Mouse (Mus musculus) MEL (cell line): ENCODE measurements around the gene Tril. TPM values are rescaled to one million over a fixed set of nuclear protein-coding genes. Genes with fewer than 3 reads are reported as not detected.

Experiments
- DNase-seq: peaks from one replicate; pipeline ENCODE4 v3.0.0; 2011; ENCODE audit warnings: low read depth, low spot score
- H3K27ac ChIP-seq: 2 replicates; pipeline ENCODE4 v1.5.1; 2012; ENCODE audit warnings: low read depth, mild to moderate bottlenecking, control low read depth, low read length, moderate library complexity; ENCODE audit not compliant: control insufficient read depth
- H3K27me3 ChIP-seq, 2 experiments: fragments of 150-350 bp in 1 of 2; sonication (generic) in 1 of 2; 2 replicates each; pipeline ENCODE4 v1.6.1; 2012; ENCODE audit warnings: low read length in 2 of 2, mild to moderate bottlenecking in 2 of 2, improper control_type of control experiment in 1 of 2, moderate library complexity in 1 of 2; ENCODE audit not compliant: insufficient read depth in 2 of 2, control insufficient read depth in 1 of 2
- H3K36me3 ChIP-seq, 2 experiments: 2 replicates each; pipeline ENCODE4 v1.6.1; 2012 to 2014; ENCODE audit warnings: low read length in 2 of 2, improper control_type of control experiment in 1 of 2, inconsistent platforms in 1 of 2, mild to moderate bottlenecking in 1 of 2; ENCODE audit not compliant: insufficient read depth in 2 of 2, control insufficient read depth in 1 of 2
- H3K4me1 ChIP-seq, 2 experiments: fragments of 150-350 bp in 1 of 2; sonication (generic) in 1 of 2; 2 replicates each; pipeline ENCODE4 v1.6.1; 2012; ENCODE audit warnings: low read length in 2 of 2, improper control_type of control experiment in 1 of 2, mild to moderate bottlenecking in 1 of 2; ENCODE audit not compliant: insufficient read depth in 2 of 2, control insufficient read depth in 1 of 2
- H3K4me3 ChIP-seq, 2 experiments: fragments of 150-350 bp in 1 of 2; sonication (generic) in 1 of 2; 2 replicates each; pipeline ENCODE4 v1.5.1; 2012; ENCODE audit warnings: low read depth in 2 of 2, low read length in 2 of 2, mild to moderate bottlenecking in 2 of 2, moderate library complexity in 2 of 2, control low read depth in 1 of 2, improper control_type of control experiment in 1 of 2; ENCODE audit not compliant: control insufficient read depth in 1 of 2, insufficient read depth in 1 of 2
- H3K79me2 ChIP-seq: 2 replicates; pipeline ENCODE4 v1.6.1; 2012; ENCODE audit warnings: mild to moderate bottlenecking, low read length, moderate library complexity; ENCODE audit not compliant: control insufficient read depth, poor library complexity, insufficient read depth
- H3K9ac ChIP-seq: 2 replicates; pipeline ENCODE4 v1.6.1; 2012; ENCODE audit warnings: low read depth, mild to moderate bottlenecking, control low read depth, low read length, moderate library complexity; ENCODE audit not compliant: control insufficient read depth, poor library complexity, severe bottlenecking
- H3K9me3 ChIP-seq: fragments of 150-350 bp; sonication (generic); replicated peaks from 2 replicates; pipeline ENCODE4 v1.6.1; 2012; ENCODE audit warnings: mild to moderate bottlenecking, low read length, improper control_type of control experiment, moderate library complexity; ENCODE audit not compliant: insufficient read depth
- CHD1 ChIP-seq: IDR thresholded peaks from 2 replicates; pipeline ENCODE4 v1.6.1; 2012; ENCODE audit warnings: low read depth, mild to moderate bottlenecking, inconsistent platforms, low read length, improper control_type of control experiment
- CHD2 ChIP-seq: IDR thresholded peaks from 2 replicates; pipeline ENCODE4 v1.6.1; 2011; ENCODE audit warnings: low read length, improper control_type of control experiment
- CTCF ChIP-seq, 3 experiments: IDR thresholded peaks in 2 of 3; conservative IDR thresholded peaks in 1 of 3; 2 replicates each; pipeline ENCODE4 v1.5.1; 2011 to 2012; ENCODE audit warnings: low read length in 3 of 3, low read depth in 2 of 3, mild to moderate bottlenecking in 2 of 3, improper control_type of control experiment in 1 of 3, inconsistent platforms in 1 of 3, mixed read lengths in 1 of 3, moderate library complexity in 1 of 3; ENCODE audit not compliant: control insufficient read depth in 1 of 3, insufficient read depth in 1 of 3, poor library complexity in 1 of 3, severe bottlenecking in 1 of 3
- E2F4 ChIP-seq: IDR thresholded peaks from 2 replicates; pipeline ENCODE4 v1.6.1; 2011; ENCODE audit warnings: low read depth, low read length, improper control_type of control experiment, borderline replicate concordance
- ETS1 ChIP-seq: IDR thresholded peaks from 2 replicates; pipeline ENCODE4 v1.6.1; 2012; ENCODE audit warnings: low read depth, mild to moderate bottlenecking, inconsistent platforms, low read length, improper control_type of control experiment, moderate library complexity
- HCFC1 ChIP-seq: IDR thresholded peaks from 2 replicates; pipeline ENCODE4 v1.6.1; 2012; ENCODE audit warnings: low read depth, mild to moderate bottlenecking, inconsistent platforms, low read length, improper control_type of control experiment, moderate library complexity
- JUND ChIP-seq: IDR thresholded peaks from 2 replicates; pipeline ENCODE4 v1.6.1; 2011; ENCODE audit warnings: low read depth, mild to moderate bottlenecking, improper control_type of control experiment, low read length
- MXI1 ChIP-seq: IDR thresholded peaks from 2 replicates; pipeline ENCODE4 v1.6.1; 2011; ENCODE audit warnings: mild to moderate bottlenecking, low read depth, low read length, improper control_type of control experiment
- MYB ChIP-seq: IDR thresholded peaks from 2 replicates; pipeline ENCODE4 v1.6.1; 2011; ENCODE audit warnings: mild to moderate bottlenecking, low read depth, low read length, improper control_type of control experiment
- MYC ChIP-seq: IDR thresholded peaks from 2 replicates; pipeline ENCODE4 v1.6.1; 2011; ENCODE audit warnings: low read depth, mild to moderate bottlenecking, low read length, improper control_type of control experiment, moderate library complexity
- NELFE ChIP-seq: IDR thresholded peaks from 2 replicates; pipeline ENCODE4 v1.6.1; 2011; ENCODE audit warnings: low read depth, low read length, improper control_type of control experiment
- POLR2AphosphoS2 ChIP-seq: IDR thresholded peaks from 2 replicates; pipeline ENCODE4 v1.6.1; 2011; ENCODE audit warnings: low read length, improper control_type of control experiment
- POLR2AphosphoS5 ChIP-seq: IDR thresholded peaks from 2 replicates; pipeline ENCODE4 v1.6.1; 2012; ENCODE audit warnings: low read depth, borderline replicate concordance, mild to moderate bottlenecking, inconsistent platforms, low read length, moderate library complexity, mixed read lengths
- RAD21 ChIP-seq: IDR thresholded peaks from 2 replicates; pipeline ENCODE4 v1.6.1; 2011; ENCODE audit warnings: mild to moderate bottlenecking, low read depth, low read length, improper control_type of control experiment
- RCOR1 ChIP-seq: IDR thresholded peaks from 2 replicates; pipeline ENCODE4 v1.6.1; 2012; ENCODE audit warnings: low read depth, mild to moderate bottlenecking, inconsistent platforms, low read length, improper control_type of control experiment
- TAL1 ChIP-seq: IDR thresholded peaks from 2 replicates; pipeline ENCODE4 v1.6.1; 2012; ENCODE audit warnings: mild to moderate bottlenecking, inconsistent platforms, low read length, moderate library complexity, mixed read lengths
- TBP ChIP-seq: IDR thresholded peaks from 2 replicates; pipeline ENCODE4 v1.8.0; 2011; ENCODE audit warnings: low read depth, low read length, improper control_type of control experiment
- UBTF ChIP-seq: IDR thresholded peaks from 2 replicates; pipeline ENCODE4 v1.6.1; 2012; ENCODE audit warnings: low read depth, mild to moderate bottlenecking, inconsistent platforms, low read length, improper control_type of control experiment, moderate library complexity, borderline replicate concordance; ENCODE audit not compliant: insufficient read depth
- USF1 ChIP-seq: IDR thresholded peaks from 2 replicates; pipeline ENCODE4 v1.6.1; 2014; ENCODE audit warnings: low read depth, mild to moderate bottlenecking, inconsistent platforms, low read length, improper control_type of control experiment, moderate library complexity
- ZC3H11A ChIP-seq: IDR thresholded peaks from 2 replicates; pipeline ENCODE4 v1.6.1; 2012; ENCODE audit warnings: low read depth, mild to moderate bottlenecking, inconsistent platforms, low read length, improper control_type of control experiment
- polyA plus RNA-seq, 2 experiments: library from polyadenylated mRNA; stranded (reverse) in 1 of 2; unstranded in 1 of 2; fragments of >175 nt in 1 of 2; fragments of >200 nt in 1 of 2; gene quantifications; 2 replicates each; pipeline versions ENCODE4 v1.2.1 to v1.2.4; 2012; ENCODE audit warnings: low replicate concordance in 2 of 2, low read depth in 1 of 2; ENCODE audit not compliant: insufficient read length in 2 of 2, insufficient read depth in 1 of 2, missing spikeins in 1 of 2
- total RNA-seq: library from RNA; depleted of rRNA; stranded (reverse); fragments of 300-350 nt; gene quantifications from 2 replicates; pipeline ENCODE4 v1.2.3, GENCODE M21; 2012

Tril gene
- total and polyA plus RNA-seq, 3 experiments = not detected

DNA sequence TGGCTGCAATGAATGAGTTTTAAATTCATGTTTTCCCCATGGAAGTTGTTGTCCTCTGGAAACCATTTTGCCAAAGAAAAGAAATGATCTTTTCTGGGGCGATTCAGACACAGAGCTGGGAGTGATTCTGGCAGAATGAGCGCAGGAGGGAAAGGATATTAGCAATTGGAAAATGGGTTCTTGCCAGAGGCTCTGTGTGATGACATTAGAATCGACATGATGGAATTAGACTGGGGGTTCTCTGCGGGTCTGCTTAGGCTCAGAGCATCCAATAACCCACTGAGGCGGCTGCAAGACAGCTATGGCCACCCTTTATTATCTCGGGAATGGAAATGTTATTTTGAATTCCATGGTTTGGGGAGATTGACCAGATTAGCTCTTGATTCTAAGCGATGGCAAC, 37.2 kb upstream of the Tril start:
- no peak overlapping the region for H3K9ac ChIP-seq
- no peaks in the 10 kb centered on the region for H3K36me3 ChIP-seq
- H3K79me2 ChIP-seq = no peaks in the 10 kb centered on the region
- H3K27ac ChIP-seq = no peak overlapping the region
- TF ChIP-seq CHD2 = no peak
- no peak for TF ChIP-seq POLR2AphosphoS2
- TF ChIP-seq RAD21 = no peak
- no peak for TF ChIP-seq NELFE
- TF ChIP-seq CTCF (IDR thresholded peaks at IDR 0.05 in 2 of 3, conservative IDR thresholded peaks at IDR 0.05 in 1 of 3; ENCODE audit: control insufficient read depth in 1 of 3, insufficient read depth in 1 of 3, low read depth in 2 of 3, low read length in 3 of 3, poor library complexity in 1 of 3, severe bottlenecking in 1 of 3) = no peak
- TF ChIP-seq HCFC1 = no peak
- TF ChIP-seq MYC = no peak
- TF ChIP-seq E2F4 = no peak
- no peak for TF ChIP-seq JUND
- H3K4me1 ChIP-seq = no peaks in the 10 kb centered on the region
- DNase-seq = no peak
- H3K27me3 ChIP-seq = no peaks in the 10 kb centered on the region
- H3K4me3 ChIP-seq = no peak overlapping the region
- H3K9me3 ChIP-seq = no peaks in the 10 kb centered on the region

DNA sequence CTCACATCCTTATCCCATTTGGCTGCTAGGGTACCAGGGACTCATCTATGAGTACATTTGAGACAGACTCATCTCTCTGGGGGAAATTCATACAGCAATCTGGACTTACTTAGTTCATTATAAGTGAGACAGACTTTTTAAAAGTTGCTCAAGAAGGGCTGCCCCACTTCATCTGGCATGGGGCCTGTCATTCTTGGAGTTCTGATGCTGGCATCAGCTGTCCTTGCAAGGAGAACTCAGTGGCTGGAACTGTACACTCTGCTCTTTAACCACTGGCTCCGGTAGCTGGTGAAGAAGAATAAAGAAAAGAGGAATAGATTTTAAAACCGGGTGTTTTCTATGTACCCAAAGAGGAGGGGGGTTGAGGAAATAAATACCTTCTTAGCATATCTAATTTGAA, 36.1 kb upstream of the Tril start:
- Histone ChIP-seq H3K9ac (no peak overlapping the region), H3K36me3 (no peaks in the 10 kb centered on the region), H3K27ac (no peak overlapping the region), H3K4me3 (no peak overlapping the region), H3K79me2 (no peaks in the 10 kb centered on the region), H3K4me1 (no peaks in the 10 kb centered on the region), H3K9me3 (no peaks in the 10 kb centered on the region), H3K27me3 (no peaks in the 10 kb centered on the region)
- DNase-seq = no peak
- TF ChIP-seq RCOR1 (no peak), MXI1 (no peak), USF1 (no peak), UBTF (no peak), POLR2AphosphoS5 (no peak), ETS1 (no peak), TBP (no peak), CHD1 (no peak), RAD21 (no peak), ZC3H11A (no peak), TAL1 (no peak), MYB (no peak), CHD2 (no peak)
